Mouse (Mus musculus) frontal cortex, postnatal 36 days (tissue): ENCODE results near the gene Apbb2.

Source experiments
- DNase-seq, 2 experiments: peaks; one replicate each; pipeline ENCODE4 v3.0.0; 2022; ENCODE audit warnings: low spot score in 2 of 2

The Apbb2 gene

DNA sequence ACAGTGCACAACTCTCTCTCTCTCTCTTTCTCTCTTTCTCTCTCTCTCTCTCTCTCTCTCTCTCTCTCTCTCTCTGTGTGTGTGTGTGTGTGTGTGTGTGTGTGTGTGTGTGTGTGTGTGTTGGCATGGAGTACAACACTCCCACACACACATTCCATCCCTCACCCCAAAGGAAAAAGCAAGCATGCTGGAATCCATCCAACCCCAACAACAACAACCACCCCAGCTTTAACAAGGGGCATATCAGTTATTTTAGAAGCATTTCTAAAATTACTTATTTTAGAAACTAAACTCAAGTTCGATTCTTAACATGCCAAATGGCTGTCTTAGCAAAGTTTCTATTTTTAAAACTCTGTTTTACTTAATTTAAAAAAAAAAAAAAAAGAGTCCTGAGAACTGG, 68.9 kb downstream of the Apbb2 start:
- DNase-seq, result no peak

DNA sequence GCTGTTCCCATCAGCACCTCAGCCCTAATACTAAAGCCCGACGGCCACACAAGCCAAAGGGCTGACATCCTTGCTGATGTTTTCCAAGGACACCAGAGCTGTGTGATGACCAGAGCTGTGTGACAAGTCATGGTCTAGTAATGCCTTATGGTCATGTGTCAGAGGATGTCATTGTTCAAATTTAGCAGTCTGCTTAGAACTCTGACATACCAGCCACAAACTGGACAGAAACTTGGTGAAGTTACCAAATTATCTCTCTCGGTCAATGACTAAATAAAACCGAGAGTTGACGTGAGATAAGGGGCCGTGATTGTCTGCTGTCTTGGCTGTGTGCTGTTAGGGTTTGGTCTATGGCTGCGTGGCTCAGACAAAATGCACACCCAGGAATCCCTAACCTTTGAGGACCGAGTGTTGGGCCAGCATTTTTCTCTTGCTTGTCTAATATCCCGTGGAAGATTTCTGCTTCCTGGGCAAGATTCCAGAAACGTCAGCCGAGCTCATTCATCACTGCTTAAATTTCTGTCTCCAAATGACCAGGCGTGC, 71.5 kb downstream of the Apbb2 start:
- no peak for DNase-seq

DNA sequence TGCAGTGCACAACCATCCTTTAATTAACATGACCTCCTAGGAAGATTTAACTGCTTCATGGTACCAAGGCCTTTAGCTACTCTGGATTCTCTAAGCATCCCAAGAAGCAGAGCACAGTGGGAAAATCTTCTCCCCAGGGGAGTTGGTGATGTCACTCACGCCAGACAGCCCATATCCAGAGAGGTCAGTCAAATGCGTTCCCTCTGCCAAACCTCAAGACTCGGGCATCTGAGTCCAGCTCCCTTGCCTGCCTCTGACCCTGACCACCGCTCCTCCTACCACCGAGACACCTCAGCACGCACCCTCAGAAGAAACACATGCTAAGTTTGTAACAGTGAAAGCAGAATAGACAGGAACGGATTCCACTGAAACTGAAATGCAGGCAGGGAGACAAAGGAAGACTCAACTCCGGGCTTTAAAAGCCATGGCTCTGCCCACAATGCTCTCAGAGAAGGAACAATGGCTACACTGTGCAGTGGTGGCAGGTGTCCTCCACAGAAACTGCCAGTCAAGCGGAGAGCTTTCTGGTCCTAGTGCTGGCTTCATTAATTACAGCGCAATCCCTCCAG, 72.9 kb downstream of the Apbb2 start:
- DNase-seq, result peak in 1 of 2 experiments; percentile 17

DNA sequence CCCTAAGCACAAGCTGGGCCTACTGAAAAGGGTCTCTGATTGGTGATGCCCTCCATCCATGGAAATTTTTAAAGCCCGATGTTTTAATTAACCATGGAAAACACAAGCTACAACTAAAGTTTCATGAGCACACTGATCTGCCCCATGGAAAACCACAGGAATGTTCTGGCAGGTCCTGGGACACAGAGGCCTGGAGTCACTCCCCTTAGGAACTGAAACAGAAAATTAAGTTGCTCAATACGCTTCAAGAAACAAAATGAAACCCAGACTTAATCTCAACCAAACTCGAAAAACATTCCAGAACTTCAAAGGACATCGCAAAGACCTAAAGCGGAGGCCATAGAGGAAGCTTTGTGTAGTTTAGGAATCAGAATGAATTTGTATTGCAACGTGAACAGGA, 74.8 kb downstream of the Apbb2 start:
- DNase-seq, result no peak

DNA sequence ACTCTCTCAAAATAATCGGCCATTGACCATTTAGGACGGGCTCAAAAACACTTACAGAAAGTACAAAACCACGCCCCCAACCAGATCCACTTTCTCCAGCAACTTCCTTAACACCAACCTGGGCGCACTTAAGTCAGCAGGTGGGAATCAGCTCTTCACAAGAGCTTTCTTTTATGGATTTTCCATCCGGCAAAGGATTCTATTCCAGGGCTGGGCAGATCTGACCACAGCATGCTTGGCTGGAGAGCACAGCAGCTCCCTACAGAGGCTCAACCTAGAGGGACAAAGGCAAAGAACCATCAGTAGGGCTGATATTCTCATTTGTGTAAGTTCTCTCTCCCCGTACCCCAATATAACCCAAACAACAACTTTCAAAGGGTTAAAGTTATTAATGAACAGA, 75.2 kb downstream of the Apbb2 start:
- DNase-seq, result no peak

DNA sequence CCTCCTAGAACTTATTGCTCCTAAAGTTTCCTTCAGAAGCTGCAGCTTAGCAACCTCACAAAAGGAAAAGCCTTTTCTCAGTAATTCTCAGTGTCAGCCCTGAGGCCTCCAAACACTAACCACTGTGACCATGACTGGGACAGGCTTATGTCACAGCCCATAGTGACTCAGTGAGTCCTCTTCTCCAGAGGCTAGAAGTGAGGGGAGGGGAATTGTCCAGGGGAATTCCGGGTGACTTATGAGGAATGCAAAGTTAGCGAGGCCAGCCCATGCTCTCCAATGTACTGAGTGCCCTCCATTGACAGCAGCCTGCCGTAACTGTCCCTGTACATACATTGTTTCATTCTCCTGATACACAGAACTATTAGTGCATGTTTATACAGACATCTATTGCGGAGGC, 76.1 kb downstream of the Apbb2 start:
- DNase-seq, result no peak

DNA sequence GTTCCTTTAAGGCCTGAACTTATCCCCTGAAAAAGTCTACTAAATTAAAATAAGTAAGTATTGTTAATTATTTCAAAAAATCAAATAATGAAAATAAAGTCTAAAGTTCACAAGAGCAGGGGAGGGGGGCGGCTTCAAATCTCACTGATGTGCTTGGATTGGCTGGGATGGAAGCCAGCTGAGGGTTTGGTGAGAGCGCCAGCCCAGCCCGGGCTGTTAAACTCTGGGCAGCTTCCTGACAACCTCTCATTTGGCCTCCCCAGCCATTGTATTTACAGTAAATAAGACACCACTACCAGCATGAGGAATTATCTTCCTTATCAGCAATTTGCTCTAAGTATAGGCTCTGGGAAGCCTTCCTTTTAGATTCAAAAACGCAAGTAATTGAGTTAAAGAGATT, 77.2 kb downstream of the Apbb2 start:
- no peak for DNase-seq

DNA sequence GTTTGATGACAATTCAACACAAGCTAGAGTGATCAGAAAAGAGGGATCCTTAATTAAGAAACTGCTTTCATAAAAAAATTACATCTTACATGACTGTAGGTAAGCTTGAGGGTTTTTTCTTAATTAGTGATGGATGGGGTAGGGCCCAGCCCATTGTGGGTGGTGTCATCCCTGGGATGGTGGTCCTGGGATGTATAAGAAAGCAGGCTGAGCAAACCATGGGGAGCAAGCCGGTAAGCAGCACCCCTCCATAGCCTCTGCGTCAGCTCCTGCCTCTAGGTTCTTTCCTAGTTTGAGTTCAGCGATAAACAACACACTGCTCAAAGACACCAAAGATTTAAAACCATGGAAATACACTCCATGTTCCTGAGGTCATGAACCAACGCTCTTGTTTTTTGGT, 78.3 kb downstream of the Apbb2 start:
- DNase-seq, result no peak

DNA sequence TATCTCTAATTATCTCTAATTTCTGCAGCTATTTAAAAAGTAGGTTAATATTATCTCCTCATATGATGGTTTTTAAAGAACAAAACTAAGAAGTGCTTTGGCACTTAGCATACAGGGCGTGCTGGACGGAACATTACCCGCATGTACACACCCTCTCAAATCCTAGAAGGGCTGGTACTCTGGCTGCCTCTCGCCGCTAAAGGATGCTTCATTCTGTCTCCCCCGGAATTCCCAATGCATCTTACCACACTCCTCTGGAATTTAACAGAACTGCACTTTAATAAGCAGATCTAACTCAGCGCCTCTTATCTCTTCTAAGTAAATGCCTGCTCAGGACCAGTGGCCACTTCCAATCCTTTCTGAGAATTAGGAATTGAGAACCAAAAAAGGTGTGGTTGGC, 80.8 kb downstream of the Apbb2 start:
- no peak for DNase-seq

DNA sequence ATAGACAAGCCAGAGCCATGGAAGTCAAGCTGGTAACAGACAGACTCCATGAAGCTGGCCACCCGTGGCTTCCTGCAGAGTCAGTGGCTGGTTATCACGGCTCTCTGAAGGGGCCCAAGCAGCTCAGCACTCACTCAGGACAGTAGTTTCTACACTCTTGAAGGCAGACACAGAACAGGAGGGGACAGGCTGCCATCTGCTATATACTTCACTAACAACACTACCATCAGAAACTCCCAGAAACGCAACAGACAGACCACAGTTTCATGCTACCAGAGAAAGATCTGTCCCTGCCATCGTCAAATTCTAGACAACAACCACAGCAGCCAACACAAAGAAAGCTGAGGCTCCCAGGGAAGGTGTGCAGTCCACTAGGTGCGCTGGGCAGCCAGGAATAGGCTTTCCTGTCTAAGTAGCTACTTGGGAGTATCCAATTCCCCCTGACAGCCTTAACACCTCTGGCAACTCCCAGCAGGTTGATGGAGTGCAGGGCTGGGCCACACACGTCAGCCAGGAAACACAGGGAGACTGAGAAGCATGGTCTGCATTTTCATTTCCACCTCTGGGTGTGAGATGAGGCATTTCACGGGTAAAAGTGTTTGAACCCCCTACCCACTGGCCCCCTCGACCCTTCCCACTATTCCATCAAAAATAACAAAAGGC, 81.8 kb downstream of the Apbb2 start:
- DNase-seq, result no peak

DNA sequence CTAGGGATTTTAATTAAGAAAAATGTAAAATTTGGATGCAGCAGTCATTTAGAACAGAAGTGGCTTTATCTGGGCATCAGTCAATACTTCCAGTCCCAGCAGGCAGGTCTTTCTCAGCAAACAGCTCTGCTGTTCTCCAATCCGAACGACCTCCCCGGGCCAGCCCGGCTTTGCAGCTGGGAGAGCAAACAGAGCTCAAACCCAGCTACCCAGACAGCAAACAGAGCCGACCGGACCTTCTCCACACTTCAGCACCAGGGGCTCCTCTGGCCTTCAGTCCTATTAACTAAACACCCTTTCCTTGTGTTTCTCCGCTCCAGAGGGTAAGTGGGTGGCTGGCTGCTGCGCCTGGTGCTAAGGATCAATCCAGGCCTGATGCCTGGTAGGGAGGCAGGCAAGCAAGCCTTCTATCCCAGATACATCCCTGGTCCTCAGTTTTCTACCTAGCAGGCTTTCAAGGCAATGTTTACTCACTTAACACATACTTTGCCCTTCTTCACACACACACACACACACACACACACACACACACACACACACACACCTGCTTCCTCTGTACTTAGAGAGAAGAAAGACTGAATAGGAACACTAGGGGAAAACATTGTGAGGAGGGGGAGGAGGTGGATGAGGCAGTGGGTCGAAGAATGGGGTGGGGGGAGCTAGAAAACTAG, 82.9 kb downstream of the Apbb2 start:
- DNase-seq, result no peak

DNA sequence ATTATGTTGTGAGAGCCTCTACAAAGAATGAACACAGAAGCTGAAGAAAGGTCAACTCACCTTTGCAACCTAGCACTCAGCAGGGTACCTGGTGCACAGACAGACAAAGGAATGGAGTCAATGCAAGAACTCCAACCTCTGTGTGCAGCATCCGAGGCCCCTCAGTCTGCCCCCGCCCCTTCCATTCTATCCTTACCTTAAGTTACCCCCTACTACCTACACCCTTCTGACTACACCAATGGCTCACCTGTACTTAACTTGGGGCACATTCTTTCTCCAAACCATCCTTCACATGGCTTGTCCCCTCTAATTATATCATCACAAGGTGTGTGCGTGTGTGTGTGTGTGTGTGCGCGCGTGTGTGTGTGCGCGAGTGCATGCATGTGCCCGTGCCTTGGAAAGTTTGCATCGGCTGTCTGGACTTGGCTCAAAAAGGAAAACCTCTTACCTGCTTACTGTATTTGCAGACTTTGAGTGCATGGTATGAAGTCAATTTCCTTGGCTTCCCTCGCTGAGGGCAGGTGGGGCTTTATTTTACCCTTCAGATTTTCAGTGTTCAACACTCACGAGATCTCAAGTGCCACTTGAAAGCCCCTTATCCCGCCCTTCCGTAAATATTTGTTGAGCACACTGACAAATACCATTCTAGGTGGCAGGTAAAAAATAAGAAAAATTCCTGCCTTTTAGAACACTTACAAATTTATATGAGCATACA, 84.7 kb downstream of the Apbb2 start:
- no peak for DNase-seq

DNA sequence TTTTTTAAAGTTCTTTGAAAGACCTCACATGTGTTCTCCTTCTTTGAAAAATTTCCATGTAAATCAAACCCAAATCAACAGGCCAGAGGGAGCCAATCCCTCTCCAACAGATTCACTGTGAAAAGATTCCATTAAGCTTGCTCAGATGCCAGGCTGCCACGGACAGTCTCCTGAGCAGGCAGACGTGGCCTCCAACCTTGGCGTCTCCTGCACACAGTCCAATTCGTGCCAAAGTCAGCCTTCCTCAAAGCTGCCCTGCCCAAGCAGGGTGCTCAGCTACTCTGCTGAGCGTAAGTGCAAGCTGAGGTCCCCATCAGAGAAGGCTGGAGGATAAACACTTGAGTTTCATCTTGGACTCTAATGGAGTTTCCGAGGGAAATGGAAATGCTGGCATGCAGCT, 85.8 kb downstream of the Apbb2 start:
- no peak for DNase-seq

DNA sequence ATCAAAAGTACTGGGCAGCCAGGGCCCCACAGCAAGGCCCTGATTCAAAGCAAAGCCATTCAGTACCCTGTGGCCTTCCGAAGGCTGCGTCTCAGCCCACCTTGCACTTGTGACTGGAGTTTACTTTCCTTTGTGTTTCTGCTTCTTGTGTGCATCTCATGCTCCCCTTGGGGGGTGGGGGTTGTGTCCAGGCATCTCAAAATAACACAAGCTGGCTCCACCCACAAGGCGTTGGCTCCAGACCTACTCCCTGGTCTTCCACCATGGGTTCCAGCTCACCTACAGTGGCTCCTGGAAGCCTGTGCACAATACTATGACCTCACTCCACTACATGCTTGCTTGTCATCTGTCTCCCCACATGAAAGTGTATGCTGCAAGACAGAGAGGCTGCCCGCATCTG, 88.2 kb downstream of the Apbb2 start:
- DNase-seq, result no peak

DNA sequence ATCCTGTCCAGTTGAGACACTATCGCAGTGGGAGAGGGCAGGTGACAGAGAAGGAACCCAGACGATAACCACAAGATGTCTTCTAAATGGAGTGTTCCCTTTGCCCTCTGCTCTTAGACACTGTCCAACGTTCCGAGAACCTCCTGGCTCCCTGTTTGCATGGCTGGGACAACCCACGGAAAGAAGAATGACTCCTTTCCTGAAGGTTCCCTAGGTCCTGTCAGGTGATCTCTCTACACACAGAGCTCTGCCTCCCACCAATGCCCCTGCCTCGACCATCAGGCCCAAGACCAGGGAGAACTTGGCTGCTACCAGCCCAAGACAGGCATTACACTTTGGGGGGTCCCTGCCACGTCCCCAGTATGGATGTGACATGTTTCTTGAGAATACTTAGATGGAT, 89.0 kb downstream of the Apbb2 start:
- no peak for DNase-seq

DNA sequence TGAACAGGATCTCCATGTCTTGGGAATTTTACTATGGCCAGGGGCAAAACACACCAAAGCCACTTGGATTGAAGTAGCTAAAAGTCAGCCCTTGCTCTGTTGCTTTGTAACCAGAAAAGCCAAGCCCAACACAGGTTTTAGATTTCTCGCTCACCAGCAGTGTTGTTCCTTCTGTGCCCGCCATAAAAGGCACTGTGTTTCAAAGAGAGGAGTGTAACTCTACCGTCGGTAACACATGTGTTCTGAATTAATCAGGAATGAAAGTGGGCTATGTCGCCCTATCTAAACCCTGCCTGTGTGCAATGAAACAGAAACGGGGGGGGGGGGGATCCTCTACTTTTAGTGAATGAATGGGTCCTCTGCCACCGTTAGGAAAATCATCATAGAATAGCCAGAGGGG, 90.0 kb downstream of the Apbb2 start:
- DNase-seq, result no peak

DNA sequence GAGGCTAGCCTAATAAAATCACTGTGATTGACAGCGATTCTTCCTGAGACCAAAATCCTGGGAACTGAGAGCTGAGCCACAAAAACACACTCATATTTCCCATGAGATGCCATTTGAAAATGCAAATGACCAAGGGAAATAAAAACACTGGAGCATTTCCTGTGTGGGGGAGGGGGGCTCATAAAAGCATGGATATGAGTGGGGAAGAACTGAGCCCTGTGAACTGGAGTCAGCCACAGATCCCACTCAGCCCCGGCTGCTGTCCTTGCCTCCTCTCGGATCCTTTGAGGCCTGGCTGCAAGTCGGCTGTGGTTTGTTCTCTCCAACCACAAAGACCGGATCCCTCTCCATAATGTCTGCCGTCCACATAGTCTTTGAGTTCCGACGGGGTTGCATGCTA, 91.5 kb downstream of the Apbb2 start:
- no peak for DNase-seq

DNA sequence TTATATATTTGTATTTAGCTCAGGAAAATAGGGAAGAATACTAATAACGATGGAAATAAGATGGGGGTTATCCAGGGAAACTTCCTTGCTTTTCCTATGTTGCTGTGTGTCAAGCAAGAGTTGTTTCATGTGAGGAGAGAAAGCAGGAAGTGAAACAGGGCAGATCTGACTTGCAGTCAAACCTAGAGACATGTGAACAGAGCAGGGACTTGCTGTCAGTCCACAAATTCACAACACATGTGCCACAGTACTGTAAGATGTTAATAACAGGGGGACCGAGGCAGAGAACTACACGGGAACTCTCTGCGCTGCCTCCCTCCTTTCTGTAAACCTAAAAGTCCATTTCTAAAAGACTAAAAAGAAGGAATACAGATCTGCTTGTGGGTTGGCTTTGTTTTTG, 93.6 kb downstream of the Apbb2 start:
- no peak for DNase-seq

DNA sequence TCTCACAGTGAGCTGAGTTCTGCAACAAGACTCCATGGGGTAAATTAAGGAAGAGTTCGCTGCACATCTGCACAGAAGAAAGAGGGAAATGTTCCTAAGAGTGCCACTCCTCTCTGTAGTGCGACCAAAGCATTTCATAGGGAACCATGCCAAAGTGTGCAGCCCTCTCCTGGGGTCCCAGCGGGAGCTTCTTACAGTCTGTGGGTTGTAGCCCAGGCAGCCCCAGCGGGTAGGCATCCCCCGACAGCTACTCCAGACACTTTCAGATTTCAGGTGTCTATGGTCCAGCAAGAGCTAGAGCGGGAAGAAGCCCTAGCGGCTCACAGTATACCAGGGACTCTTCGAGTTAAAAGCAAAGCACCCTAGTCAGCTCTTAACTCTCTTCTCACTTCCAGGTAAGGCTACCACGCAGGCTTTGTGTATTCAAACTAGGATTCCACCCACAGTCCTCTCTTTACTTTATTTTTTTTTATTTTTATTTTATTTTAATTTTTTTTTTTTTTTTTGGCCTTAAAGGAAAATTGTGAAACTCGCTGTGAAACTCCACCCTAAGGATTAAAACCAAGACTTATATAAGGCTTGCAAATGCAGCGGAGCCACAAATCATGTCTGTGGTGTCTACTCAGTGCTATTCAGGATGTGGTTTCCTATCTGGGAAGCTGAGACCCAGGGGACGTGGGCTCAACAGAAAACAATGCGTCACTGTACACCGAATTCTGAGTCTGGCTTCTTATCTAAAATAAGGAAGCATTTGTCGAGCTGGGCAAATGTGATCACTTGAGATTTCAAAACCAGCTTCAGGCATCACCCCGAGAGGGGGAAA, 94.7 kb downstream of the Apbb2 start:
- DNase-seq, result peak in 1 of 2 experiments; percentile 53

DNA sequence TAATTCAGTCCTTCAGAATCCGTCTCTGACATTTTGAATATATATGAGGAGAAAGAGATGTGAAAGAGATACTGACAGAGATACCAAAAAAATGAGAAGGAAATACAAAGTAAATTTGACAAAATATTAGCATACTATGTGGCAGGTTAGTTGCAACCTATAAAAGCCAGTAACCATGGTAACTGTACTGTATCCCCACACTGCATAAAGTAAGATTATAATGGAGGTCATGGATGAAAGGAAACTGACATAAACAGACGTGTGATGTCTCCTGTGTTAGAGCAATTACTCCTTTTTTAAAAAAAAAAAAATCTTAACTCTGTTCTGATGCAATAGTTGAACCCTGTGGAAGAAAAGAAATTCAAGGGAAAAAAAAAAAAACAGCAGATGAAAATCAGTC, 97.3 kb downstream of the Apbb2 start:
- no peak for DNase-seq

DNA sequence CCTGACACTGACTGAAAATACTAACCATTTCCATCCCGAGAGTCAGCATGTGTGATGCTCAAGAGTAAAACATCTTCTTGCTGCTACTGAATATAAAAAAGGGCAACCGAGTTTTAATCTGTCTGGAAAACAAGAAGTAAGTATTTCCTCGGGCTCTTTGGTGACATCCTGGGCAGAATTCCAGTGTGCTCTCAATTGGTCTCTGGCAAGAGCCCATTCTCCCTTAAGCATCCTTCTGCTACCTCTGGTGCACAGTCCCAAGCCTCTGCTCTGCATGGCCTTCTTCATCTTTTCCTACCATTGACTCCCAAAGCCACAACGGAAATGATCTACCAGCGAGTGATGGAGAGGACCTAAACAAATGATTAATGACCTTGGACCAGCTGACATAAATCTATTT, 99.1 kb downstream of the Apbb2 start:
- no peak for DNase-seq
